Mouse (Mus musculus) heart, embryonic 15.5 days (tissue): ENCODE results near the gene Akr1c6. TPM values are rescaled to one million over a fixed set of nuclear protein-coding genes. Genes with fewer than 3 reads are reported as not detected.
"Not testable (repeated sequence)": the region's sequence is repeated elsewhere in the genome, so short reads cannot be mapped to it uniquely, and the experiment has no call there.

ENCODE experiments used
- ATAC-seq: fragments of 200-750 bp; cut with Nextera tagmentation; replicated peaks from 2 replicates; pipeline ENCODE4 v1.8.0; 2017; ENCODE audit warnings: low read depth, moderate TSS enrichment; ENCODE audit not compliant: insufficient number of reproducible peaks, insufficient read depth, low FRiP score
- H3K27ac ChIP-seq: fragments of 300-500 bp; sonication (generic); 2 replicates; pipeline ENCODE4 v1.5.1; 2015; ENCODE audit warnings: mild to moderate bottlenecking, inconsistent platforms
- H3K27me3 ChIP-seq: fragments of 300-500 bp; sonication (generic); 2 replicates; pipeline ENCODE4 v1.6.1; 2015; ENCODE audit warnings: inconsistent platforms
- H3K36me3 ChIP-seq: fragments of 300-500 bp; sonication (generic); 2 replicates; pipeline ENCODE4 v1.6.1; 2015; ENCODE audit warnings: mild to moderate bottlenecking, inconsistent platforms
- H3K4me1 ChIP-seq: fragments of 300-500 bp; sonication (generic); replicated peaks from 2 replicates; pipeline ENCODE4 v1.6.1; 2015; ENCODE audit warnings: inconsistent platforms
- H3K4me2 ChIP-seq: fragments of 300-500 bp; sonication (generic); 2 replicates; pipeline ENCODE4 v1.6.1; 2015; ENCODE audit warnings: inconsistent platforms, mild to moderate bottlenecking, moderate library complexity
- H3K4me3 ChIP-seq: fragments of 300-500 bp; sonication (generic); 2 replicates; pipeline ENCODE4 v1.5.1; 2015; ENCODE audit warnings: mild to moderate bottlenecking, inconsistent platforms
- H3K9ac ChIP-seq: fragments of 300-500 bp; sonication (generic); 2 replicates; pipeline ENCODE4 v1.6.1; 2015; ENCODE audit warnings: mild to moderate bottlenecking, inconsistent platforms
- H3K9me3 ChIP-seq: fragments of 300-500 bp; sonication (generic); replicated peaks from 2 replicates; pipeline ENCODE4 v1.6.1; 2016; ENCODE audit warnings: inconsistent platforms
- WGBS: fragments of 180-500 bp; shearing (Covaris S2); methylation state at CpG from one replicate; pipeline ENCODE4 v1.1.7; 2015; ENCODE audit warnings: mixed read lengths; 5-methylcytosine and 5-hydroxymethylcytosine counted together
- polyA plus RNA-seq: library from polyadenylated mRNA; unstranded; fragments of >200 nt; fragmentation: Nextera tagmentation; extraction: Ambion mirVana; gene quantifications from 2 replicates; pipeline ENCODE4 v1.2.1, GENCODE M21; 2015

Akr1c6 gene
- polyA plus RNA-seq = not detected in 2 replicates

DNA sequence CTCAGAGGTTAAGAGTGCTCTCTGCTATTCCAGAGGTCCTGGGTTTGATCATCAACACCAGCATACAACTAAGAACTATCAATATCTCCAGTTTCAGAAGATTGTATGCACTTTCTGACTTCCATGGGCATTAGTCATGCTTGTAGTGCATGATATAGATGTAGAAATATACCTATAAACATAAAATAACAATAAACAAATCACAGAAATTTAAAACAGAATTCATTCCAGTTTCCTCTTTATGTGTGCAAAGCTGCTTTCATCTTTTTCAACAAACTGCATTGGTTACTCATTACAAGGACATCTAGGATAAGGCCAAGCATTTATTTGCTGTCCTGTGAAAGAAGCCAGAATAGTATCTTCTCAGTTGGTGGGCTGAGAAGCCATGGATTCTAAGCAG lies at the start of gene Akr1c6:
Gene Akr1c6 (plus strand): TSS at position 301 of the 400 bp plus-strand sequence.
- no peaks in the 10 kb centered on the region for H3K4me1 ChIP-seq
- no peaks in the 10 kb centered on the region for H3K36me3 ChIP-seq
- H3K9me3 ChIP-seq = no peaks in the 10 kb centered on the region
- no peak within 1 kb of the TSS for H3K4me2 ChIP-seq
- no peaks in the 10 kb centered on the region for H3K27me3 ChIP-seq
- H3K27ac ChIP-seq = no peak within 1 kb of the TSS
- ATAC-seq = no peak
- H3K4me3 ChIP-seq = no peak within 1 kb of the TSS
- no peak within 1 kb of the TSS for H3K9ac ChIP-seq

DNA sequence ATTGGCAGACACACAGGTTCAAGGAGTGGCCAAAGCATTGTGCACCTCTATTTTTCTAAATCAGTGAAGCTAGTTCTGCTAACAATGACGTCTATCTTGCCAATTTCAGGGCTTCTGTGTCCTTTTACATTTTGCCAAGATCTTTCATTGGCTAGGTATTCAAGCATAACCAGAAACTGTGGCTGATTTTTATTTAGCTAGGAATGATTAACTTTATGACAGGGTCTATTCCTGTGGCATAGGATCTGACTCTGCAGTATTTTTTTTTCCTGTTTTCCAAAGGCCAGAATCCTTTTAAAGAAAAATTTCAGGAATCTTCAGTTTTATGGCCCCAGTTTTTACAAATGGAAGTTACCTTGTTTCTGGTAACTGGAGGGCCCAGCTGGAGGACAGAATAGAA lies 49.2 kb upstream of the Akr1c6 start:
- H3K27ac ChIP-seq = no peak overlapping the region
- no peaks in the 10 kb centered on the region for H3K9me3 ChIP-seq
- H3K36me3 ChIP-seq = no peaks in the 10 kb centered on the region
- H3K27me3 ChIP-seq = no peaks in the 10 kb centered on the region
- ATAC-seq = no peak
- H3K9ac ChIP-seq = no peak overlapping the region
- H3K4me1 ChIP-seq = no peaks in the 10 kb centered on the region
- WGBS = 79% methylated on average over 1 of the region's 1 CpGs
- no peak overlapping the region for H3K4me2 ChIP-seq
- H3K4me3 ChIP-seq = no peak overlapping the region

- Histone ChIP-seq H3K27ac (no peak overlapping the region), H3K4me1 (no peaks in the 10 kb centered on the region), H3K9me3 (no peaks in the 10 kb centered on the region), H3K27me3 (no peaks in the 10 kb centered on the region), H3K36me3 (no peaks in the 10 kb centered on the region), H3K4me3 (no peak overlapping the region), H3K9ac (no peak overlapping the region), H3K4me2 (no peak overlapping the region)
- no peak for ATAC-seq
Measured at GRCm38 (mm10) chr13:4385541-4385940, 48.6 kb upstream of the Akr1c6 start.

- Histone ChIP-seq H3K27ac (no peak overlapping the region), H3K27me3 (no peaks in the 10 kb centered on the region), H3K4me1 (no peaks in the 10 kb centered on the region), H3K9ac (no peak overlapping the region), H3K4me2 (no peak overlapping the region), H3K4me3 (no peak overlapping the region), H3K36me3 (no peaks in the 10 kb centered on the region), H3K9me3 (no peaks in the 10 kb centered on the region)
- 73% methylated on average over 2 of the region's 2 CpGs for WGBS
- ATAC-seq = no peak
Measured at GRCm38 (mm10) chr13:4388762-4389446, 45.2 kb upstream of the Akr1c6 start.

GRCm38 (mm10) chr13:4400360-4400759 lies 33.7 kb upstream of the Akr1c6 start:
- H3K27me3 ChIP-seq, H3K4me2 ChIP-seq, H3K9me3 ChIP-seq, H3K27ac ChIP-seq, H3K36me3 ChIP-seq, H3K4me1 ChIP-seq, H3K9ac ChIP-seq, ATAC-seq, H3K4me3 ChIP-seq: not testable (repeated sequence)
- WGBS = 43% methylated on average over 1 of the region's 1 CpGs

- Histone ChIP-seq H3K9ac (no peak overlapping the region), H3K4me2 (no peak overlapping the region), H3K9me3 (no peaks in the 10 kb centered on the region; the same call in 1 of the 2 replicates), H3K27ac (no peak overlapping the region), H3K4me1 (no peaks in the 10 kb centered on the region), H3K36me3 (no peaks in the 10 kb centered on the region), H3K4me3 (no peak overlapping the region), H3K27me3 (no peaks in the 10 kb centered on the region)
- 83% methylated on average over 2 of the region's 2 CpGs for WGBS
- no peak for ATAC-seq
Measured at GRCm38 (mm10) chr13:4400831-4401230, 33.3 kb upstream of the Akr1c6 start.

- Histone ChIP-seq H3K9ac (no peak overlapping the region), H3K36me3 (no peaks in the 10 kb centered on the region), H3K27me3 (no peaks in the 10 kb centered on the region), H3K4me1 (no peaks in the 10 kb centered on the region), H3K27ac (no peak overlapping the region), H3K4me2 (no peak overlapping the region), H3K4me3 (no peak overlapping the region), H3K9me3 (no peaks in the 10 kb centered on the region; the same call in 1 of the 2 replicates)
- no peak for ATAC-seq
Measured at GRCm38 (mm10) chr13:4402221-4402620, 31.9 kb upstream of the Akr1c6 start.

DNA sequence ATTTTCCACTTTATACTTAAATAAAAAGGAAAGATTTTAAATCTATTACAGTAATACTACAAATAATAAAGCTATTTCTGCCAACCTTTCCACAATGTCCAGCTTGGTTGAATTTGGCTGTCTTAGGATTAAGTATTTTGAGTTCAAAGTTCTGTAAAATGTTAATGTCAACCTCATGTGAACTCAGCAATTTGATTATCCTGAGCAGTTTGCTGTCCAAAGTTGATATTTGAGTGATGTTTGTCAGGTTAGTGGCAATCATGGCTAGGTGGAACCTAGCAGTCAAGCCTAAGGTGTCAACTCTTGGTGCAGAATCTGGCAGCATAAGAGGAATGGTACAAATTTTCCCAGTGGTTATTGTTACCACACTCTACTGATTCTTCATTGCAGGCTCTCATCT lies 29.4 kb upstream of the Akr1c6 start:
- H3K27me3 ChIP-seq = no peaks in the 10 kb centered on the region
- no peak overlapping the region for H3K4me3 ChIP-seq
- H3K36me3 ChIP-seq = no peaks in the 10 kb centered on the region
- no peaks in the 10 kb centered on the region for H3K4me1 ChIP-seq
- no peak overlapping the region for H3K9ac ChIP-seq
- no peak overlapping the region for H3K4me2 ChIP-seq
- H3K9me3 ChIP-seq = no peaks in the 10 kb centered on the region; the same call in 1 of the 2 replicates
- no peak overlapping the region for H3K27ac ChIP-seq
- no peak for ATAC-seq

GRCm38 (mm10) chr13:4406771-4407170 lies 27.3 kb upstream of the Akr1c6 start:
- no peak overlapping the region for H3K27ac ChIP-seq
- H3K9ac ChIP-seq = no peak overlapping the region
- WGBS = 76% methylated on average over 1 of the region's 1 CpGs
- no peaks in the 10 kb centered on the region for H3K9me3 ChIP-seq
- no peaks in the 10 kb centered on the region for H3K27me3 ChIP-seq
- H3K4me3 ChIP-seq = no peak overlapping the region
- no peak overlapping the region for H3K4me2 ChIP-seq
- no peak for ATAC-seq
- no peaks in the 10 kb centered on the region for H3K36me3 ChIP-seq
- H3K4me1 ChIP-seq = no peaks in the 10 kb centered on the region

DNA sequence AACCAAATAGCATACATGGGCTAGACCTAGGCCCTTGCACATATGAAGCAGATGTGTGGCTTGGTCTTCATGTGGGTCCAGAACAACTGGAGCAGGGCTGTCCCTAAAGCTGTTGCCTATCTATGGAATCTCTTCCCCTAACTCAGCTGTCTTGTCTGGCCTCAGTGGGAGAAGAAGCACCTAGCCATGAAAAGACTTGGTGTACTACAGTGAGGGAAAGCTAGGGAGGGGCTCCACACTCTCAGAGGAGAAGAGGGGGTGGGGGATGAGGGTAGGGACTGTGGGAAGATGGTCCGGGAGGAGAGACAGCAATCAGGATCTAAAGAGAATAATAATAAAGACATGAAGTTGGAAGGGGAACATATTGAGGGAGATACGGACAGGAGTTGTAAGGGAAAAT lies 5.5 kb upstream of the Akr1c6 start:
- 83% methylated on average over 2 of the region's 2 CpGs for WGBS
- H3K4me2 ChIP-seq = no peak overlapping the region
- no peak overlapping the region for H3K9ac ChIP-seq
- no peak overlapping the region for H3K27ac ChIP-seq
- H3K36me3 ChIP-seq = no peaks in the 10 kb centered on the region
- no peak for ATAC-seq
- no peaks in the 10 kb centered on the region for H3K4me1 ChIP-seq
- no peaks in the 10 kb centered on the region for H3K9me3 ChIP-seq
- H3K27me3 ChIP-seq = no peaks in the 10 kb centered on the region
- no peak overlapping the region for H3K4me3 ChIP-seq

- Histone ChIP-seq H3K36me3 (no peaks in the 10 kb centered on the region), H3K9me3 (no peaks in the 10 kb centered on the region), H3K4me2 (no peak overlapping the region), H3K27me3 (no peaks in the 10 kb centered on the region), H3K4me1 (no peaks in the 10 kb centered on the region), H3K27ac (no peak overlapping the region), H3K9ac (no peak overlapping the region), H3K4me3 (no peak overlapping the region)
- WGBS = 67% methylated on average over 2 of the region's 2 CpGs
- no peak for ATAC-seq
Measured at GRCm38 (mm10) chr13:4429034-4429433, 5.1 kb upstream of the Akr1c6 start.

GRCm38 (mm10) chr13:4431129-4431528 lies 3.0 kb upstream of the Akr1c6 start:
- H3K4me3 ChIP-seq = no peak overlapping the region
- H3K4me1 ChIP-seq = no peaks in the 10 kb centered on the region
- no peak overlapping the region for H3K4me2 ChIP-seq
- 67% methylated on average over 1 of the region's 1 CpGs for WGBS
- no peaks in the 10 kb centered on the region for H3K9me3 ChIP-seq
- H3K27ac ChIP-seq = no peak overlapping the region
- H3K27me3 ChIP-seq = no peaks in the 10 kb centered on the region
- no peaks in the 10 kb centered on the region for H3K36me3 ChIP-seq
- no peak for ATAC-seq
- no peak overlapping the region for H3K9ac ChIP-seq
